Mouse (Mus musculus): ENCODE data around the gene Rtkn. TPM values are rescaled to one million over a fixed set of nuclear protein-coding genes. Genes with fewer than 3 reads are reported as not detected.

The Rtkn gene
- polyA plus RNA-seq, 2 experiments = 5.5 to 11.1 TPM

GRCm38 (mm10) chr6:83184858-83185435 lies 49.7 kb downstream of the Rtkn start:
- DNase-seq (ENCODE audit: low read depth in 3 of 3, low spot score in 3 of 3) (no peak), ATAC-seq (ENCODE audit: insufficient read depth) (no peak)
- Histone ChIP-seq H3K36me3 (replicated peaks; ENCODE audit: control insufficient read depth, insufficient read depth, low read depth) (peaks cover 8% of the 10 kb centered on the region), H3K4me2 (ENCODE audit: low read depth) (no peak overlapping the region), H3K9me3 (ENCODE audit: control insufficient read depth, low read length) (no peaks in the 10 kb centered on the region), H3K27me3 (ENCODE audit: control insufficient read depth, insufficient read depth, low read length) (no peaks in the 10 kb centered on the region), H3K27ac (no peak overlapping the region), H3K4me3 (ENCODE audit: insufficient read depth in 1 of 2, low read depth in 2 of 2, low read length in 2 of 2) (no peak overlapping the region), H3K4me1 (replicated peaks; ENCODE audit: control insufficient read depth in 2 of 2, insufficient read depth in 2 of 2, low read length in 1 of 2) (no peaks in the 10 kb centered on the region), H3K9ac (replicated peaks) (no peak overlapping the region)
- 72% methylated on average over 3 of the region's 3 CpGs for whole genome bisulfite sequencing (ENCODE audit: insufficient replicate concordance)
- TF ChIP-seq EP300 (IDR thresholded peaks at IDR 0.05; ENCODE audit: low read depth) (no peak), CTCF (IDR thresholded peaks at IDR 0.05; ENCODE audit: low read depth) (peak; percentile 67)

GRCm38 (mm10) chr6:83185895-83186861 lies 50.9 kb downstream of the Rtkn start:
- no peak for TF ChIP-seq EP300 (IDR thresholded peaks at IDR 0.05; ENCODE audit: low read depth)
- no peak for TF ChIP-seq CTCF (IDR thresholded peaks at IDR 0.05; ENCODE audit: low read depth)
- no peak overlapping the region for H3K4me2 ChIP-seq (ENCODE audit: low read depth)
- H3K4me3 ChIP-seq (ENCODE audit: insufficient read depth in 1 of 2, low read depth in 2 of 2, low read length in 2 of 2) = no peak overlapping the region
- no peaks in the 10 kb centered on the region for H3K9me3 ChIP-seq (ENCODE audit: control insufficient read depth, low read length)
- WGBS (ENCODE audit: insufficient replicate concordance) = 21% methylated on average over 25 of the region's 25 CpGs
- no peaks in the 10 kb centered on the region for H3K27me3 ChIP-seq (ENCODE audit: control insufficient read depth, insufficient read depth, low read length)
- no peak for DNase-seq (ENCODE audit: low read depth in 3 of 3, low spot score in 3 of 3)
- H3K27ac ChIP-seq = no peak overlapping the region
- no peak for ATAC-seq (ENCODE audit: insufficient read depth)
- no peaks in the 10 kb centered on the region for H3K4me1 ChIP-seq (replicated peaks; ENCODE audit: control insufficient read depth in 2 of 2, insufficient read depth in 2 of 2, low read length in 1 of 2)
- H3K9ac ChIP-seq (replicated peaks) = no peak overlapping the region
- peaks cover 13% of the 10 kb centered on the region for H3K36me3 ChIP-seq (replicated peaks; ENCODE audit: control insufficient read depth, insufficient read depth, low read depth)

- no peak for TF ChIP-seq EP300 (IDR thresholded peaks at IDR 0.05; ENCODE audit: low read depth)
- no peak for TF ChIP-seq CTCF (IDR thresholded peaks at IDR 0.05; ENCODE audit: low read depth)
- H3K4me3 ChIP-seq (ENCODE audit: insufficient read depth in 1 of 2, low read depth in 2 of 2, low read length in 2 of 2) = no peak overlapping the region
- DNase-seq (ENCODE audit: low read depth in 3 of 3, low spot score in 3 of 3) = no peak
- ATAC-seq (ENCODE audit: insufficient read depth) = no peak
- 70% methylated on average over 2 of the region's 2 CpGs for WGBS (ENCODE audit: insufficient replicate concordance)
- no peak overlapping the region for H3K4me2 ChIP-seq (ENCODE audit: low read depth)
- no peak overlapping the region for H3K9ac ChIP-seq (replicated peaks)
- no peak overlapping the region for H3K27ac ChIP-seq
- no peaks in the 10 kb centered on the region for H3K27me3 ChIP-seq (ENCODE audit: control insufficient read depth, insufficient read depth, low read length)
- H3K36me3 ChIP-seq (replicated peaks; ENCODE audit: control insufficient read depth, insufficient read depth, low read depth) = peaks cover 18% of the 10 kb centered on the region
- H3K9me3 ChIP-seq (ENCODE audit: control insufficient read depth, low read length) = no peaks in the 10 kb centered on the region
- no peaks in the 10 kb centered on the region for H3K4me1 ChIP-seq (replicated peaks; ENCODE audit: control insufficient read depth in 2 of 2, insufficient read depth in 2 of 2, low read length in 1 of 2)
These were observed 51.7 kb downstream of the Rtkn start for GRCm38 (mm10) chr6:83186946-83187345.

GRCm38 (mm10) chr6:83193571-83193970 lies 58.3 kb downstream of the Rtkn start:
- H3K27ac ChIP-seq = no peak overlapping the region
- no peak overlapping the region for H3K4me3 ChIP-seq (ENCODE audit: insufficient read depth in 1 of 2, low read depth in 2 of 2, low read length in 2 of 2)
- TF ChIP-seq EP300 (IDR thresholded peaks at IDR 0.05; ENCODE audit: low read depth) = no peak
- TF ChIP-seq CTCF (IDR thresholded peaks at IDR 0.05; ENCODE audit: low read depth) = no peak
- no peaks in the 10 kb centered on the region for H3K27me3 ChIP-seq (ENCODE audit: control insufficient read depth, insufficient read depth, low read length)
- ATAC-seq (ENCODE audit: insufficient read depth) (no peak), DNase-seq (ENCODE audit: low read depth in 3 of 3, low spot score in 3 of 3) (no peak)
- no peak overlapping the region for H3K9ac ChIP-seq (replicated peaks)
- no peaks in the 10 kb centered on the region for H3K9me3 ChIP-seq (ENCODE audit: control insufficient read depth, low read length)
- no peaks in the 10 kb centered on the region for H3K4me1 ChIP-seq (replicated peaks; ENCODE audit: control insufficient read depth in 2 of 2, insufficient read depth in 2 of 2, low read length in 1 of 2)
- peaks cover 40% of the 10 kb centered on the region for H3K36me3 ChIP-seq (replicated peaks; ENCODE audit: control insufficient read depth, insufficient read depth, low read depth)
- 80% methylated on average over 7 of the region's 7 CpGs for WGBS (ENCODE audit: insufficient replicate concordance)
- no peak overlapping the region for H3K4me2 ChIP-seq (ENCODE audit: low read depth)

- DNase-seq (ENCODE audit: low read depth in 3 of 3, low spot score in 3 of 3) = no peak
- H3K4me2 ChIP-seq (ENCODE audit: low read depth) = no peak overlapping the region
- no peaks in the 10 kb centered on the region for H3K9me3 ChIP-seq (ENCODE audit: control insufficient read depth, low read length)
- no peak overlapping the region for H3K4me3 ChIP-seq (ENCODE audit: insufficient read depth in 1 of 2, low read depth in 2 of 2, low read length in 2 of 2)
- H3K36me3 ChIP-seq (replicated peaks; ENCODE audit: control insufficient read depth, insufficient read depth, low read depth) = peaks cover 20% of the 10 kb centered on the region
- WGBS (ENCODE audit: insufficient replicate concordance) = 75% methylated on average over 15 of the region's 15 CpGs
- H3K4me1 ChIP-seq (replicated peaks; ENCODE audit: control insufficient read depth in 2 of 2, insufficient read depth in 2 of 2, low read length in 1 of 2) = no peaks in the 10 kb centered on the region
- ATAC-seq (ENCODE audit: insufficient read depth) = no peak
- H3K27ac ChIP-seq = no peak overlapping the region
- H3K27me3 ChIP-seq (ENCODE audit: control insufficient read depth, insufficient read depth, low read length) = no peaks in the 10 kb centered on the region
- TF ChIP-seq EP300 (IDR thresholded peaks at IDR 0.05; ENCODE audit: low read depth) (no peak), CTCF (IDR thresholded peaks at IDR 0.05; ENCODE audit: low read depth) (peak; percentile 40)
- no peak overlapping the region for H3K9ac ChIP-seq (replicated peaks)
These were observed 62.2 kb downstream of the Rtkn start for GRCm38 (mm10) chr6:83197345-83198004.

MicroRNA genes within 50 kb of the gene (microRNA counts, 519-probe panel; counts per million panel counts)
- microRNA mmu-miR-3470a+mmu-miR-3470b = 69.9 counts per million

Small RNA genes within 50 kb of the gene (microRNA-seq; reads per million reads assigned to microRNA genes)
- gene Mir3470a = not detected

Other genes starting within 250 kb of the Rtkn start
- gene Sema4f, start 195.7 kb upstream of the Rtkn start, polyA plus RNA-seq (2012; rRNA removed) = 0.03 and 0.04 TPM in 2 replicates
- not detected in 2 replicates for gene Sema4f, start 195.7 kb upstream of the Rtkn start, polyA plus RNA-seq (2014; fragmentation: Nextera tagmentation; extraction: Ambion mirVana)
- gene M1ap, start 188.6 kb upstream of the Rtkn start, polyA plus RNA-seq (2012; rRNA removed) = 7.7 and 9.4 TPM in 2 replicates
- 14.4 and 15.0 TPM in 2 replicates for gene M1ap, start 188.6 kb upstream of the Rtkn start, polyA plus RNA-seq (2014; fragmentation: Nextera tagmentation; extraction: Ambion mirVana)
- gene Dok1, start 102.0 kb upstream of the Rtkn start, polyA plus RNA-seq (2012; rRNA removed) = 13.9 and 14.9 TPM in 2 replicates
- gene Dok1, start 102.0 kb upstream of the Rtkn start, polyA plus RNA-seq (2014; fragmentation: Nextera tagmentation; extraction: Ambion mirVana) = 12.7 and 15.7 TPM in 2 replicates
- 0.92 and 1.6 TPM in 2 replicates for gene Loxl3, start 101.3 kb upstream of the Rtkn start, polyA plus RNA-seq (2012; rRNA removed)
- 1.1 TPM in 2 replicates for gene Loxl3, start 101.3 kb upstream of the Rtkn start, polyA plus RNA-seq (2014; fragmentation: Nextera tagmentation; extraction: Ambion mirVana)
- 172 and 269 TPM in 2 replicates for gene Aup1, start 80.9 kb upstream of the Rtkn start, polyA plus RNA-seq (2012; rRNA removed)
- 128 and 136 TPM in 2 replicates for gene Aup1, start 80.9 kb upstream of the Rtkn start, polyA plus RNA-seq (2014; fragmentation: Nextera tagmentation; extraction: Ambion mirVana)
- 75.7 and 80.9 TPM in 2 replicates for gene Htra2, start 80.2 kb upstream of the Rtkn start, polyA plus RNA-seq (2012; rRNA removed)
- gene Htra2, start 80.2 kb upstream of the Rtkn start, polyA plus RNA-seq (2014; fragmentation: Nextera tagmentation; extraction: Ambion mirVana) = 54.3 and 54.9 TPM in 2 replicates
- 7.7 and 7.8 TPM in 2 replicates for gene Dqx1, start 77.6 kb upstream of the Rtkn start, polyA plus RNA-seq (2012; rRNA removed)
- gene Dqx1, start 77.6 kb upstream of the Rtkn start, polyA plus RNA-seq (2014; fragmentation: Nextera tagmentation; extraction: Ambion mirVana) = 2.9 and 3.1 TPM in 2 replicates
- 0.05 TPM in 1 of 2 replicates, not detected in the other for gene Tlx2, start 65.2 kb upstream of the Rtkn start, polyA plus RNA-seq (2012; rRNA removed)
- not detected in 2 replicates for gene Tlx2, start 65.2 kb upstream of the Rtkn start, polyA plus RNA-seq (2014; fragmentation: Nextera tagmentation; extraction: Ambion mirVana)
- 16.5 and 21.0 TPM in 2 replicates for gene Pcgf1, start 57.6 kb upstream of the Rtkn start, polyA plus RNA-seq (2012; rRNA removed)
- 15.0 and 19.7 TPM in 2 replicates for gene Pcgf1, start 57.6 kb upstream of the Rtkn start, polyA plus RNA-seq (2014; fragmentation: Nextera tagmentation; extraction: Ambion mirVana)
- 0.27 and 0.46 TPM in 2 replicates for gene Lbx2, start 49.1 kb upstream of the Rtkn start, polyA plus RNA-seq (2012; rRNA removed)
- 0.35 TPM in 1 of 2 replicates, not detected in the other for gene Lbx2, start 49.1 kb upstream of the Rtkn start, polyA plus RNA-seq (2014; fragmentation: Nextera tagmentation; extraction: Ambion mirVana)
- 1.0 and 1.1 TPM in 2 replicates for gene Ccdc142, start 33.9 kb upstream of the Rtkn start, polyA plus RNA-seq (2012; rRNA removed)
- 0.23 and 0.39 TPM in 2 replicates for gene Ccdc142, start 33.9 kb upstream of the Rtkn start, polyA plus RNA-seq (2014; fragmentation: Nextera tagmentation; extraction: Ambion mirVana)
- 2.2 and 2.4 TPM in 2 replicates for gene Gm42688, start 33.8 kb upstream of the Rtkn start, polyA plus RNA-seq (2012; rRNA removed)
- 0.76 and 0.86 TPM in 2 replicates for gene Gm42688, start 33.8 kb upstream of the Rtkn start, polyA plus RNA-seq (2014; fragmentation: Nextera tagmentation; extraction: Ambion mirVana)
- gene Mrpl53, start 26.4 kb upstream of the Rtkn start, polyA plus RNA-seq (2012; rRNA removed) = 41.1 and 56.6 TPM in 2 replicates
- gene Mrpl53, start 26.4 kb upstream of the Rtkn start, polyA plus RNA-seq (2014; fragmentation: Nextera tagmentation; extraction: Ambion mirVana) = 87.1 and 87.4 TPM in 2 replicates
- 33.9 and 36.9 TPM in 2 replicates for gene Mogs, start 20.0 kb upstream of the Rtkn start, polyA plus RNA-seq (2012; rRNA removed)
- 28.2 and 32.4 TPM in 2 replicates for gene Mogs, start 20.0 kb upstream of the Rtkn start, polyA plus RNA-seq (2014; fragmentation: Nextera tagmentation; extraction: Ambion mirVana)
- gene Wbp1, start 13.9 kb upstream of the Rtkn start, polyA plus RNA-seq (2012; rRNA removed) = 27.7 and 33.6 TPM in 2 replicates
- 22.0 and 27.1 TPM in 2 replicates for gene Wbp1, start 13.9 kb upstream of the Rtkn start, polyA plus RNA-seq (2014; fragmentation: Nextera tagmentation; extraction: Ambion mirVana)
- gene Ino80b, start 10.0 kb upstream of the Rtkn start, polyA plus RNA-seq (2012; rRNA removed) = 9.4 and 11.6 TPM in 2 replicates
- 4.4 and 5.2 TPM in 2 replicates for gene Ino80b, start 10.0 kb upstream of the Rtkn start, polyA plus RNA-seq (2014; fragmentation: Nextera tagmentation; extraction: Ambion mirVana)
- gene Wdr54, start 20.9 kb downstream of the Rtkn start, polyA plus RNA-seq (2012; rRNA removed) = 0.15 and 0.44 TPM in 2 replicates
- gene Wdr54, start 20.9 kb downstream of the Rtkn start, polyA plus RNA-seq (2014; fragmentation: Nextera tagmentation; extraction: Ambion mirVana) = 0.32 and 0.35 TPM in 2 replicates
- gene 1700003E16Rik, start 20.9 kb downstream of the Rtkn start, polyA plus RNA-seq (2012; rRNA removed) = not detected in 2 replicates
- gene 1700003E16Rik, start 20.9 kb downstream of the Rtkn start, polyA plus RNA-seq (2014; fragmentation: Nextera tagmentation; extraction: Ambion mirVana) = 0.06 and 0.15 TPM in 2 replicates
- gene Dctn1, start 30.5 kb downstream of the Rtkn start, polyA plus RNA-seq (2012; rRNA removed) = 16.9 and 21.1 TPM in 2 replicates
- gene Dctn1, start 30.5 kb downstream of the Rtkn start, polyA plus RNA-seq (2014; fragmentation: Nextera tagmentation; extraction: Ambion mirVana) = 22.5 and 24.0 TPM in 2 replicates
- 1.1 and 1.4 TPM in 2 replicates for gene Slc4a5, start 84.4 kb downstream of the Rtkn start, polyA plus RNA-seq (2012; rRNA removed)
- gene Slc4a5, start 84.4 kb downstream of the Rtkn start, polyA plus RNA-seq (2014; fragmentation: Nextera tagmentation; extraction: Ambion mirVana) = 0.52 and 0.73 TPM in 2 replicates
- gene Mthfd2, start 190.4 kb downstream of the Rtkn start, polyA plus RNA-seq (2012; rRNA removed) = 28.5 and 44.4 TPM in 2 replicates
- 66.0 and 67.7 TPM in 2 replicates for gene Mthfd2, start 190.4 kb downstream of the Rtkn start, polyA plus RNA-seq (2014; fragmentation: Nextera tagmentation; extraction: Ambion mirVana)
- 19.0 and 25.2 TPM in 2 replicates for gene Mob1a, start 190.6 kb downstream of the Rtkn start, polyA plus RNA-seq (2012; rRNA removed)
- gene Mob1a, start 190.6 kb downstream of the Rtkn start, polyA plus RNA-seq (2014; fragmentation: Nextera tagmentation; extraction: Ambion mirVana) = 39.4 and 43.3 TPM in 2 replicates
- gene Bola3, start 213.7 kb downstream of the Rtkn start, polyA plus RNA-seq (2012; rRNA removed) = 28.8 and 92.1 TPM in 2 replicates
- gene Bola3, start 213.7 kb downstream of the Rtkn start, polyA plus RNA-seq (2014; fragmentation: Nextera tagmentation; extraction: Ambion mirVana) = 342 and 357 TPM in 2 replicates

Data from liver, embryonic 14.5 days (tissue).